Mouse (Mus musculus): Measurements from ENCODE around the gene Stk11ip.
A peak's percentile ranks its signal among the peaks of the same experiment; 100 is the strongest.

Gene Stk11ip

GRCm38 (mm10) chr1:75541496-75541895 lies 20.2 kb downstream of the Stk11ip start:
- DNase-seq (ENCODE audit: low spot score) = no peak

DNA sequence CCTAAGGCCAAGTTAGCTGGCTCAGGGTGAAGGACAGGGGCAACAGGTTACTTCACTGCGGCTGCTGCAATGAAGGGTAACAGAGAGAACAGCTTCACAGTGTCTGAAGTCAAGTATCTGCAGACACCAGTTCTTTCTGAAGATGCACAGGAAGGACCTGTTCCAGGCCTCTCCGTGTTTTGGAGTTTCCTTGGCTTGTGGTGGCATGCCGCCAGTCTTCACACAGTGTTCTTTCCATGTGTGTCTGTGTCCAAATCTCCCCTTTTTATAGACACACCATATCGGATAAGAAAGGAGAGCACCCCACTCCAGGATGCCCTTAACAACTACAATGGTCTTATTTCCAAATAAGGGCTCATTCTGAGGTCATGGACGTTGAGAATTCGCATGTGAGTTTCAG lies 23.0 kb downstream of the Stk11ip start:
- DNase-seq (ENCODE audit: low spot score) = no peak

GRCm38 (mm10) chr1:75545965-75546956 lies 24.9 kb downstream of the Stk11ip start, which contains the start of gene Slc4a3:
Gene Slc4a3, plus strand, starts transcription at chr1:75546266.
- DNase-seq (ENCODE audit: low spot score) = peak; percentile 59

DNA sequence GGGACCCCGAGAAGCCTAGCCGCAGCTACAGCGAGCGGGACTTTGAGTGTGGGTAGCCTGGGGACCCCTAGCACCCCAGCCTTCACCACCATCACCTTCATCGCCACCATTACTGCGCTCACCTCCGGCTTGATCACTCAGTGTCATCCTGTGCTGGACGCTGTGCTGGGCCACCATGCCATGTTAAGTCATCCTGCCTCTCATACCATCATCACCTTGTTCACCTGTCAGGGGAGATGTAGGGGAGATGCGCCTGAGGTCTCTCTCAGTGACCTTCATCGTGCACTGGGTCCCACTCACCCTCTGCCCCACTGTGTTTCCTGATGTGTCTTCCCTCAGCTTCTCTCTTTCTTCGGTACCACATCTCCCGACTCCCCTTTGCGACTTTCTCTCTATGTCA lies 26.0 kb downstream of the Stk11ip start:
- no peak for DNase-seq (ENCODE audit: low spot score)

DNA sequence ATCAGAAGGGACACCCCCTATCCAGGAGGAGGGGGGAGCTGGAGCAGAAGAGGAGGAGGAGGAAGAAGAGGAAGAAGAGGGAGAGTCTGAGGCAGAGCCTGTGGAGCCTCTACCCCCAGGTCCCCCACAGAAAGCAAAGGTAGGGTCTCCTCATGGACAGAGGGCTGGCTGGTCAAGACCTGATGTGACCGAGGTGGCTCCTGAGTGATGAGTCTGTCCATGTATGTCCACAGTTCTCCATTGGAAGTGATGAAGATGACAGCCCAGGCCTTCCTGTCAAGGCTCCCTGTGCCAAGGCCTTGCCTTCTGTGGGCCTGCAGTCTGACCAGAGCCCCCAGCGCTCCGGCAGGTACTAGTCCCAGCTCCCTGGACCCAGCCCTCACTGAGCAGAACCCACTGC lies 26.8 kb downstream of the Stk11ip start:
- DNase-seq (ENCODE audit: low spot score) = no peak

- DNase-seq (ENCODE audit: low spot score) = no peak
These were observed 27.5 kb downstream of the Stk11ip start for GRCm38 (mm10) chr1:75548871-75549270.

GRCm38 (mm10) chr1:75549289-75550279 lies 28.3 kb downstream of the Stk11ip start:
- no peak for DNase-seq (ENCODE audit: low spot score)

GRCm38 (mm10) chr1:75550586-75550985 lies 29.3 kb downstream of the Stk11ip start:
- DNase-seq (ENCODE audit: low spot score) = no peak

GRCm38 (mm10) chr1:75555680-75556079 lies 34.4 kb downstream of the Stk11ip start:
- DNase-seq (ENCODE audit: low spot score) = no peak

DNA sequence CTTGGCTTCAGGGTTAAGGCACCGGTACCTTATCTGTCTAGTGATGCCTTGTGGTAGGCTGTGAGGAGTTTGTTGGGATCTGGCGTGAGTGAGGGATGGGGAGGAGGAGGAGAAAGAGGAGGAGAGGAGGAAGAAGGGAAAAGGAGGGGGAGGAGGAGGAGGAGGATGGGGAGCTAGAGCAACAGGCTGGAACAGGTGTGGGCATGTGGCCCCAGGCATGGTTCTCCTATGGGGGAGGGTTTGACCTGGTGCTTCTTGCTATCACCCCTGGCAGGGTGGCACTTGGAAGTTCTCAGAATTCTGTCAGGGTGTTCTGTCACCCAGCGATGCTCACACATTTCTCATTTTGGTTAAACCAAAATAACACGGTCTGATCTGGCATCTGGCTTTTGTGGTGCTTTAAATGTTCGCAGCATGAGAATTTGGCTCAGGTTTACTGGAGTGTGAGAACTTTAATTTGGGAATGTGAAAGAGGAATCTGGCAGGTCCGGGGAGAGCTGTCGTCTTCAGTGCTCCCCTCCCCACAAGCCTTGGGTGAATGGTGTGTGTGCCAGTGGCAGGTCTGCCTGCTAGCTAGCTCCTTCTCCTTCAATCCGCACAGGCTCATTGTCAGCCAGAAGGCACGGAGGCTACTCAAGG lies 34.9 kb downstream of the Stk11ip start:
- peak; percentile 53 for DNase-seq (ENCODE audit: low spot score)

- DNase-seq (ENCODE audit: low spot score) = no peak
These were observed 35.7 kb downstream of the Stk11ip start for GRCm38 (mm10) chr1:75557041-75557440.

DNA sequence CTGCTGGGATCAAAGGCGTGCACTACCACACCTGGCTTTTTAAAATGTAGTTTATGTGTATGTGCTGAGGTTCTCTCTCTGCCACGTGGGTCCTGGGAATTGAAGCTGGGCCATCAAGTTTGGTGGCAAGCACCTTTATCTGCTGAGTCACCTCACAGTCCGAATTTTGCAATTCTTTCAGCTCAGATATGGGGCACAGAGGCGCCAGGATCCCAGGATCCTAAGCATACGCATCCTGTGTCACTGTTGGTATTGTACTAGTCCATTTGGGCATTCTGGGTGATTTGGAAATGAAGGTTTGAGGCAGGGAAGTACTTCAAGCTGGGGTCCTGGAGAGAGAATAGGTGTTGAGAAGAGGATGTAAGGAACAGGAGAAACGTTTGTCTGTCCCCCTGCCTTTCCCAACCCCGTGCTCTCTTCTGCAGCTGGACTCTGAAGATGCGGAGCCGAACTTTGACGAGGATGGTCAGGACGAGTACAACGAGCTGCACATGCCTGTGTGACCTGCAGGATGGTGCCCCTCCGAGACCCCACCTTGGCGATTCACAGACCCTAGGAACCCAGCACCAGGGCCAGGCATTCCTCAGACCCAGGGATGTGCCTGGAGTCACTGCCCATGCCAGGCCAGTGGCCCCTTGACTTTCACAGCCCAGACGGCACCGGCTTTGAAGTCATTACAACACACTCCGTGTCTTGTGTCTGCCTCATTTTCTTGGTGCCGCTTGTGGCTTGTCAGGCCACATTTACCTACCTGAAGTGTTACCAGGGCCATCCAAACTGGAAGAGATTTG lies 37.3 kb downstream of the Stk11ip start:
- DNase-seq (ENCODE audit: low spot score) = no peak

DNA sequence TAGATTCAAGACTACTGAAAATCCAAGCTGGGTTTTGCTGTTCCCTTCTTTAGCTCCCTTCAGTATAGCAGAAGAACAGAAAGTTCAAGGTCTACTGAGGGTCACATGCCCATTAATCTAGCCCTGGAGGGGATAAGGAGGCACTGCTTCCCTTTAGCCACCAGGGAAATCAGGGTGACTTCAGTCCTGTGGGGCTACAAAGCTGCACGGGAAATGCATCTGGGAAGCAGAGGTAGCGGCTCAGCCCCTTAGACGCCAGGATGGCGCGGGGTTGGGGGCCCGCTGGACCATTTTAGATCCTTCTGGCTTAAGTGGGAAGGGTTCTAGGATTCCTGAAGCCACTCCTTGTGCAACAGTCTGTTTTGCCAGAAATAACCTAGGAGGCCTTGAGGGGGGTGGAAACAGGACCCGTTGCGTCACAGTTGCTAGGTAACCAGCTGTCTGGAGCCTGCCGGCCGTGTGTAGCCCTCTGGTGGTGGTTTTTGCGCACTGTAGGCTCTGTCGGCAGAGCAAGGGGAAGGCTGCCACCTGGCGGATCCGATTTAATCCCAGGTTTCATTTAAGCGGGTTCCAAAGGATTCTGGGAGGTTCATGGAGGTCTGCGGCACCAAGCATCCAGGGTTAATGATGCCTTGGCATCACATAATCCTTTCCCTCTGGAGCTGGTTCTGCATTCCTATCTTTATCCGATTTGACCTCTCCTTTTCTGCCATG lies 38.0 kb downstream of the Stk11ip start:
- peak; percentile 97 for DNase-seq (ENCODE audit: low spot score)

- DNase-seq (ENCODE audit: low spot score) = no peak
These were observed 39.0 kb downstream of the Stk11ip start for GRCm38 (mm10) chr1:75560206-75560913.

GRCm38 (mm10) chr1:75561221-75561897 lies 40.0 kb downstream of the Stk11ip start:
- no peak for DNase-seq (ENCODE audit: low spot score)

DNA sequence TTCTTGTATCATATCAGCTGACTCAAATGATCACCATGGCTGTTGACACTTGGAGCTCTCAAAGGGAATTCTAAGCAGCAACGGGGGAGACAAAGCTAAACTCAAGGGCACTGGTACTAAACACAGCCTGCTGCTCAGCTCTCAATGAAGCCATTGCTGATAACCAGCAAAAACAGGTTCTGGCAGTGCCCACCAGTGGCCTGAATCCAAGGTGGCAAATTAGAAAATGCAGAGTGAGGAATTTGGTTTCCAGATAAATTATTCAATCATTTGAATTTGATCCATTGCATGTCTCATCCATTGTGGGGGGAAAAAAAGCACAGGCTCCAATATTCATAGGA lies 40.5 kb downstream of the Stk11ip start:
- no peak for DNase-seq (ENCODE audit: low spot score)

DNA sequence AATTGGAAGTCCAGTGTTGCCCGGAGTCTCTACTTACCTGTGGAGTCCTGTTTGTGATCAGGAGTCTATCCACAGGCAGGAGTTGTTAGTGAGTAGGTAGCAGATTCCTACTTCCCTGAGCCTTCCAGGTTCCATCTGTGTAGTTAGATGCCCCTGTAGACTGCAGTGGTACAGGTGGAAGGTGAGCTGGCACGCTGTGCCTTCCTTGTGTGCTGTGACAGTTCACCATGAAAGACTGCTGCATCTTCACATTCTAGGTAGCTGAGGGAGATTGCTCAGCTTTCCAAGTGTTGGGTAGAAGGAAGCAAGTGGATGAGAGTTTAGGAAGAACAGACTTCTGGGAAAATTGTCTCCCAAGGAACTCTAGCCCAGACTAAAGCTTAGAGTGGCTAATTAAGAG lies 42.8 kb downstream of the Stk11ip start:
- no peak for DNase-seq (ENCODE audit: low spot score)

GRCm38 (mm10) chr1:75564916-75565315 lies 43.6 kb downstream of the Stk11ip start:
- no peak for DNase-seq (ENCODE audit: low spot score)

GRCm38 (mm10) chr1:75565616-75566015 lies 44.3 kb downstream of the Stk11ip start:
- no peak for DNase-seq (ENCODE audit: low spot score)

Data from layer of hippocampus, adult 11-12 months (tissue).